Mouse (Mus musculus): Measurements from ENCODE around the gene Adgre5. TPM values are rescaled to one million over a fixed set of nuclear protein-coding genes. Genes with fewer than 3 reads are reported as not detected.

Adgre5 gene
- 10 to 100 TPM in 3 of 4 experiments, 1 to 10 TPM in 1; 9.9 to 13.4 (median 10.4) TPM for total RNA-seq (2022)

DNA sequence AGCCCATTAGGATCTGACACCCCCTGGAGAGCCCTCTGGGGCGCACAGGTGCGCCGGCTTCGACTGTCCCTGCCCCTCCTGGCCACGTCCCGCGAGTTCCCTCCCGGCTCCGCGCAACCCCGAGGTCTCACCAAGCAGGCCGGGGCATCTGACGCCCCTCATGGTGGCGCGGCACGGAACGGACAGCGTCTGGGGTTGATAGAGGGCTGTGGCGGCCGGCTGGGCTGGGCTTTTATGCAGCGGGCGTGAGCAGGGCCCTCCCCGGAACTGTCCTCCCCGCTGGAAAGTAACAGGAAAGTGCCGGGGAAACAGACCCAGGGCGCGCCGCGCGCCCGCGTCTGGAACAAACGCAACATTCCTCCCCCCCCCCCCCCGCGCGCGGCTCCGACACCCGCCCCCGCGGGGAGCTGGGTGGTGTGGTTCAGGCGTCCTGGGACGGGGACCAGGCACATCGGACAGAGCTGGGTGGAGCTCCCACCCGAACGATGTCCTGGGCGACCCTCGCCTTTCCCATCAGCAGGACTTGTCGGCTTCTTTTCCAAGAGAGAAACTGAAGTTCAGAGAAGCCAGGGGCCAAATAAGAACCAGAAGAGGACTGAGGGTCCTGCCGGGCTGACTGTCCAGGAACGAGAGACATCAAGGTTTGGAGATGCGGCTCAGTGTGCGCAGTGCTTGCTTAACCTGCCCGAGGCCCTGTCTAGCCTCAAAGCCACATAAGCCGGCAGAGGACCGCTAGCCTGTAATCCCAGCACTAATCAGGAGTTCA lies at the start of gene Adgre5:
Adgre5 (minus strand) TSS at position 351 of the 766 bp plus-strand sequence.
- no peak for DNase-seq (ENCODE audit: low spot score in 2 of 2)

DNA sequence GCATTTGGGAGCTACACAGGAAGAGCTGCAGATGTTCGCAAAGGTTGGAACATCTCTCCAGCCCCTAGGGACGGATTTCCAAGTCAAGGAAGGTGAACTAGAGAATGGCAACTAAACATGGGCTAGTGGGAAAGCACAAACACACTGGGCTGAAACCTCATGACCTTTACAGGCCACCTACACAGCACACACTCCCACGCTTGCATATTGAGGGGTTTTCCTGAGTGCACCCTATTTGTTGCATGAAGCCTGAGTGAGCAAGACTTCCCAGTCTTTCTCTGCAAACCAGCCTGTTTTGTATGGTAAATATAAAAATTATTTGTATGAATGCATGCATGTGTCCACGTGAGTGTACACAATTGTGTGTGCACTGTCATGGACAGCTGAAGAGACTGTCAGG lies 48.7 kb upstream of the Adgre5 start:
- no peak for DNase-seq (ENCODE audit: low spot score in 2 of 2)

DNA sequence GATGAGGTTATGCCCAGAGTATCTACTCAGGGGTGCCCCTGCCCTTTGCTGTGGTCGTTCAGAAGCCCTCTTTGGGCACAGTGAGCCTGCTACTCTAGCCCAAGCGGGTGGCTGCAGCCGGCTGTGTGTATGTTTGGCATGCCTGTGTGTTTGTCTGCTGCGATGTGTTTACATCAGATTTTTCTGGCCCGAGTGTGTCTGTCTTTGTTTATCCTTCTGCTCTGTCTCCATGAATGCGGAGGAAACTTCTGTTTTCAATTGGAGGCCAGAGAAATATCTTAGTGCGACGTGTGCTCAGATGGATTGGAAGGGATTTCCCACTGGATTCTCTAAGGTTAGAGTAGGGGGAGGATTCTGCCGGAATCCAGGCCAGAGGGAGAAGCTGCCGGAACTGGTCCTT lies 43.9 kb upstream of the Adgre5 start:
- no peak for DNase-seq (ENCODE audit: low spot score in 2 of 2)

DNA sequence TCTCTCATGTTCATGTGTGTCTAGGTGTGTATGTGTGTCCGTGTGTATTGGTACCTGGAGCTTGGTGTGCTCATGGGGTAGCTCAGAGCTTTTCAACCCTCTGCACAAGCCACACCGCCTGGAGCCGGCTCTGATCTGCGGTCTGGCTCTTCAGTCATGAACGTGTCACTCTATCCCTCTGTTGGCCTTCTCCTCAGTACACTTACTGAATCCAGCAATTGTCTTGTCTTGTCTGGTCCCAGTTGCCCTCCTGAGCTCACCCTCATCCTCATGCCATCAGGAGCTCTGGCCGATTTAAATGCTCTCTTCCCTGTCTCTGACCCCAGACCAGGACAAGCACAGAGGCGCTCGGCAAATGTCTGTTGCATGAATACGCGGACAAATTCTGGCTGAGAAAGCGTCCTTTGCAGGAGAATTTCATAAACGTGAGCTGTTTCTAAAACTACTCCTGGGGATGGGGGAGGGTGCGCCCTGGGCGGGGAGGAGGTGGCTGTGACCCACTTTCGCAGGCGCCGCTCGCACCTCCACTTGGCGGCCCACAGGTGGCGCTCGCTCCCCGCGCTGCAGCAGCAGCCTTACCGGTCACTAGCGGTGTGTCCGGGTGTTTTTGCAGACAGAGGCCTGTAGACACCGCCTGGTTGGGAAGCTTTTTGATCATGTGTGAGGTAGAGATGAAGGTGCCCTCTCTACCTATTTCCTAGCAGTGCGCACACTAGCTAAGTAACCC lies 41.9 kb upstream of the Adgre5 start:
- DNase-seq (ENCODE audit: low spot score in 2 of 2), result peak; percentile 74 to 87

DNA sequence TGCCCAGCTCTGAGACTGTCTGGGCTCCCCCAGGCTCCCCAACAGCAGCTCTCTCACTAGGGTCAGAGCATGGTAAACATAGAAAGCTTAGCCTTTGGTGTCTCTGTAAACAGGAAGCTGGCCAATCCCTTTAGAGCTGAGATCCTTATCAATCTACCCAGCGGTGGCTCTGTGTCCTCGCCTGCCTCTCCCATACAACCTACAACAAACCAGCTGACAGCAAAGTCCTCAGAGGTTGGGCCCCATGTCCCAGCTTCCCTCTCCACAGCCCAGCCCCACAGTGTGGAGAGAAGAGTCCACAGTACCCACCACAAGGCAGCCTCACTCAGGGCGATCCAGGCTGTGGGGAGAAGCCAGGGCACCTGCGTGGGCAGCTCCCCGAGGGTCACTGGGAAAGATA lies 38.5 kb upstream of the Adgre5 start:
- no peak for DNase-seq (ENCODE audit: low spot score in 2 of 2)

DNA sequence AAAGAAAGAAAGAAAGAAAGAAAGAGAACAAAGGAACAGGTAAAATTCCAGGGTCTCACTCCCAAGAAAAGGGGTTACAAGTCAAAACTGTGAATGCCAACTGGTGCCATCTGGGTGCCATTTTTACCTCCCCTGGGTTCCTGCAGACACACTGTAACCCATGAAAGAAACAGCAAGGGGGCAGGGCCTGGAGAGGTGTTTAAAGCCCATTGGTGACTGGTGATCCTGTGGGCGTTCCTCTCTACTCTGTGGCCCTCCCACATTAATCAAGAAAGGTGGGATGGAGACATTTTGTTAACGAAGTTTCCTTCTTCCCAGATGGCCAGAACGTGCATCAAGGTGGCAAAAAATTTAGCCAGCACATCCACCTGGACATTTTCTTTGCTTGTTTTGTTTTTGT lies 36.9 kb upstream of the Adgre5 start:
- no peak for DNase-seq (ENCODE audit: low spot score in 2 of 2)

DNA sequence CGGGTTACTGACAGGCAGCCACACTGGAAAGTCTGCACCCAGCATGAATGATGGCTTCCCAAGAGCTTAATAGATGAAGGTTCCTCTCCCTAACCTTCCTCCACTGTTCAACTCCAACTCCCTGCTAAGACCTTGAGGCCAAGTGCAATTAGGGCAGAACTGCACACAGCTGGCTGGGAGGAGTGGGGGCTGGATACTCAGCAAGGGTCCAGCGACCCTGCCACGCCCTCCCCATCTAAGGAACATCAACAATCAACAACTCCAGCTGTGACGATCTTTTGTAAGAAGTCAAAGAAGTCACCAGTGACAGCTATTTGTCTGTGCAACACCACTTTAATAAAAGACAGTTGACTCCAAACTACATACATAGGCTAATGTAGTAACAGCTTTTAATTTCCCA lies 35.5 kb upstream of the Adgre5 start:
- no peak for DNase-seq (ENCODE audit: low spot score in 2 of 2)

DNA sequence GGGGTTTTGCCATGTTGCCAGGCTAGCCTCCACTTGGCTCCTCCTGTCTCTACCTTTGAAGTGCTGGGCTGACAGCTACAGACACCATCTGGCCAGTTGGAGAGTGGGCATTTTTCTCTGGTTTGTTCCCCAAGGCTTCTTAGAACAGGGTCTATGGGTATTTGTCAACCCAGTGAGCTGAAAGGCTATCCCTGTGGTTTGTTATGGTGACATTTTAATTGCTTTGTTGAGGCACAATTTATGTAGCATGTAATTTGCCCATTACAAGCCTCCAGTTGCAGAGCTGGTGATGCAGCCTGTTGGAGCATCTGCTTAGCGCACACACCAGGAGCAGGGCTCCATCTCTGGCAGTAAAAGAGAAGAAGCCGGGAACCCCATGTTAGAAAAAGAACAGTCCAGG lies 33.1 kb upstream of the Adgre5 start:
- no peak for DNase-seq (ENCODE audit: low spot score in 2 of 2)

DNA sequence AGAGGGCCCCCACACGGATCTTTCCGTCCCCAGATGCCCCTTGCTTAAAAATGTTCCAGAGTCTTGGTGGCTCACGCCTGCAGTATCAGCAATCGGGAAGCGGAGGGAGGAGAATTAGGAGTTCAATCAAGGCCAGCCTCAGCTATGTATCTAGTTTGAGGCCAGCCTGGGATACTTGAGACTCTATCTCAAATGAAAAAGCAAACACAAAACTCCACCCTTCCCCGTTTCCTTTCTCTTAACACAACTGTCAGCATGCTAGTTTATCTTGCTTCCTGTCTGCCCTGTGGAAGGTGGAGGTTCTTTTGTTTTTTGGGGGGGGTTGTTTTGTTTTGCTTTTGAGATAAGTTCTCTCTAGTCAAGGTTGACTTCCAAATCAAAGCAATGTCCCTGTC lies 32.3 kb upstream of the Adgre5 start:
- no peak for DNase-seq (ENCODE audit: low spot score in 2 of 2)

DNA sequence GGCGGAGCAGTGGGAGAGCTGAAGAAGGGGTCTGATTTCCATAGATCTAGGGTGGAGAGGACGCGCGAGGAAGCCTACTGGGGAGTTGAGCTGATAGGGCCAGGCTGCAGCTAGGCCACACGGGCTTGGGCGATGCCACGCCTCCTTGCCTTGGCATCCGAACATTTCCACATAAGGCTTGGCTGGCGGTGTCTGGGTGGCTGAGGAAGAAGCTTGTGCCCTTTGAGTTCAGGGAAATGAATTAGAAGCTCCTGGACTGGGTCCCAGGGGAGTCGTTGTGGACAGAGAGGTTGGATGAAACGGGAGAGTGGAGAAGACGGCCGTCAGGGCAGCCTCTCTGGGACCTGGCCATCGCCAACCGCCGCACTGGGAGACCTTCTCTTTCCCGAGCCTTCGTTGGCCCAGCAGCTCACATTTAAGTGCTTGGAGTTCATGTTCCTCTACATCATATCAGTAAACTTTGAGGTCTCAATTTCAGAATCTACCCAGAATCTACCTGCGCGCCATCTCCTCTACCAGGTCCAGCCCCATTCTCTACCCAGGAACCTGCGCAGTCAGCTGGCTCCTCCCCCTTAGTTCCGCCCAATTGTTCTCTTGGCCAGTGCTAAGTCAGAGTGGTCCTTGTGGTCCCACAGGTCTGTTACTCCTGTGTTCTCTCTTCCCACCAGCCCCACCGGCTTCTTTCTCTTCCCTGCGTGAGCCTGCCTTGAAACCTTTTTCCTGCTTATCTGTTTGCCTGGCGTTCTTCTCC lies 31.8 kb upstream of the Adgre5 start:
- no peak for DNase-seq (ENCODE audit: low spot score in 2 of 2)

DNA sequence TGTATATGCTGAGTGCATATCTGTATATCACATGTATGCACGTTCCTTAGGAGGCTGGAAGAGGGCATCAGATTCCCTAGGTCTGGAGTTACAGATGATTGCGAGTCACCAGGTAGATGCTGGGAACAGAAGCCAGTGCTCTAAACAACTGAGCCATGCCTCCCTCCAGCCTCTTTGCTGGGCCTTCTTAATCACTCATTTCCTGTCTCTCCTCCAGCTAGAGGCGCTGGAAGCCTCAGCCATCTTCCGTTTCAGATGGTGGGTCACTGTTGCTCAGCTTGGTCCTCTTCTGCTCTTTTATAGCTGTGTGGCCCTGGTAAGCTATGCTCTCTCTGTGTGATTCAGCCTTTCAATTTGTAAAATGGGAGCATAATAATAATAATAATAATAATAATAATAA lies 30.7 kb upstream of the Adgre5 start:
- no peak for DNase-seq (ENCODE audit: low spot score in 2 of 2)

DNA sequence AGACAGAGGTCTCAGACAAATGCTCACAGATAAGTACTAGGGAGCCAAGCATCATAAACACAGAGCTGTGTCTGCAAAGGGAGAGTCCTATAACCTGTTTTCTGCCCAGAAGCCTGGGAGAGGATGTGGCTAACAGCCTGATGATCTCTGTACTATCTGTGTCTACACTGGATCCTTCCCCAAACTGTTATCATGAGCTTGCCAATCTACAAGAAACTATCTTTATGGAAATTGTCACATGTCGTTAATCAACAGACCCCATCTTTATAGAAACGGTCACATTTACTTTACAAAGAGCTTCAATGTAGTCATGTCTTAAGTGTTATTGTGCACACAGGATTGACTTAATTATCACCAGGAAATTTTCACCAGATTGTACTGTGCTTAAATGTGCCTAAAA lies 29.5 kb upstream of the Adgre5 start:
- no peak for DNase-seq (ENCODE audit: low spot score in 2 of 2)

DNA sequence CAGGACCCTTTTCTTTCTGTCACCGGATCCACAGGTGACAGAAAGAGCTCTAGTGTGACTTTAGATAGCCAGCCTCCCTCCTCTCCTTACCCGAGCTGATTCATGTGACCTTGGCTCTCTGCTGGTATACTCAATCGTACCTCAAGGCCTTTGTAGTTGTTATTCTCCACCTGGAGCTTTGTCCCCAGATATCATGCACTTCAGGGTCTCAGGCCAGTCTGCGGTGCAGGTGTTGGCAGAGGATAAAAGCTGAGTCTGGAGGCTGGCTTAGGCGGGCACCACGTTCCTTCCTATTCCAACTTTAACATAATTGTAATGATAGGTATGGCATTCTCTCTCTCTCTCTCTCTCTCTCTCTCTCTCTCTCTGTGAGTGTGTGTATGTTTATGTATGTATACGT lies 28.6 kb upstream of the Adgre5 start:
- no peak for DNase-seq (ENCODE audit: low spot score in 2 of 2)

DNA sequence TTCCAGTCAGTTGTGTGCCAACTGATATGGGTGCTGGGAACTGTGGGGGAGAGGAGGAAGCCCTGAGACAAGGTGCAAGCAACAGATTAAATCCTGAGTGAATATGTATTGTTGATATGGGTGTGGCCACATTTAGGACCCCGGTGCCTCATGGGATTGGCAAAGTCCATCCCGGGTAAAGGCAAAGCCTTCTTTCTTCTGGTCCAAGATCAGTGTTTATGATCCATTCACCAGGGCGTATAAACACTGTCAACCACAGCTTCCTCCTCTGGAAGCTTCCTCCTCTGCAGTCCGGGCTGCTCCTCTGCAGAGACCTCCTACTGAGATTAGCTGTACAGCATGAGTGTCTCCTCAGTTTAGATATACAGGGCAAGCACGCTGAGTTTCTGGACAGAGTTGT lies 27.4 kb upstream of the Adgre5 start:
- no peak for DNase-seq (ENCODE audit: low spot score in 2 of 2)

DNA sequence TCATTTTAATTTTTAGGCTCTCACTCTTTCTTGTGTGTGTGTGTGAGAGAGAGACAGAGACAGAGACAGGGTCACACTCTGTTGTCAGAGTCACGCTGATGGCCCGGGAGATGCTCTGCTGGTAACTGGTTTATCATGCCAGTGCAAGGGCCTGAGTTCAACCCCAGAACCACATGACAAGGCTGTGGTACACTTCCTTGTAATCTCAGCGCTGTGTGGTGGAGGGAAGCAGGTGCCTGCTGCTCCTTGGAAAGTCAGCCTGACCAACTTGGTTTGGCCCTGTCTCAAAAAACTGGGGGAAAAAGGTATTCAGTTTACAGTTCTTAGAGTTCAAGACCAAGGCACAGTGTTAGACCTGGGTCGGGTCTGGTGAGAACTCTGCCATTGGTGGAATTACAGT lies 26.3 kb upstream of the Adgre5 start:
- DNase-seq (ENCODE audit: low spot score in 2 of 2), result no peak

DNA sequence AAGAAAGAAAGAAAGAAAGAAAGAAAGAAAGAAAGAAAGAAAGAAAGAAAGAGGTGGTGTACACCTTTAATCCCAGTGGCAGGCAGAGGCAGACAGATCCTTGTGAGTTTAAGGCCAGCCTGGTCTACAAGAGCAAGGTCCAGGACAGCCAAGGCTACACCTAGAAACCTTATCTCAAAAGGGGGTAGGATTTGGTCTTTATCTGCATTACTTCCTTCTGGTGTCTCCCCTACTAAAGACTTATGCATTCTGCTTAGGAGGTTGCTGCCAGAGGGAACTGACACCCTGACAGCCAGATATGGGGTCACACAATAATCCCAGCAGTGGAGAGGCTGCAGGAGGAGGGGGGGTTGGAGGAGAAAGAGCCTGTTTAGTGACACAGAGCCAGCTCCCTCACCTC lies 24.5 kb upstream of the Adgre5 start:
- no peak for DNase-seq (ENCODE audit: low spot score in 2 of 2)

DNA sequence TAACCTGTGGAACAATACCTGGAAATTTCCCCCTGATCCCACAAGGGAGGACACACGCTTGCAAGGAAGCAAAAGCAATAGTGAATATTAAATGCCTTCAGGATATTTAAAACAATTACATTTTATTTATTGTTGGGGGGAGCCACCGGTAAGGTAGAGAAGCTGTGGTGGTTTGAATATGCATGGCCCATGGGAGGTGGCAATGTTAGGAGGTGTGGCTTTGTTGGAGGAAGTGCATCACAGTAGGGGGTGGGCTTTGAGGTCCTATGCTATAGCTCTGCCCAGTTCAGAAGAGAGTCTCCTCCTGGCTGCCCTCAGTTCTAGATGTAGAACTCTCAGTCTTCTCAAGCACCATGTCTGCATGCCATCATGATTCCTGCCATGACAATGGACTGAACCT lies 23.6 kb upstream of the Adgre5 start:
- DNase-seq (ENCODE audit: low spot score in 2 of 2), result no peak

DNA sequence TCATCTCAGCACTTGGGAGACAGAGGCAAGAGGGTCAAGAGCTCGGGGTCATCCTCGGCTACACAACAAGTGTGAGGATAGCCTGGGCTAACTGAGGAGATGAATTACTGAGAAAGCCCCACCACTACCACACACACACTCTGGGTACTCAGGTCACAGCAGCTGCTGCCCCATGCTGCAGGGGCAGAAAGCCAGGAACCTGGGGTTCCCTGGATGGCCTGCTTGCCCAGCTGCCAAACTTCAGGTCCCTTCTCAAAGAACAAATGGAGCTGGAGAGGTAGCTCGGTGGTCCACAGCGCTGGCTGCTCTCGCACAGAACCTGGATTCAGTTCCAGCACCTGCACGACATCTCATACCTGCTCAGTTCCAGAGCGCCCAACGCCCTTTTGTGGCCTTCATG lies 23.0 kb upstream of the Adgre5 start:
- DNase-seq (ENCODE audit: low spot score in 2 of 2), result no peak

DNA sequence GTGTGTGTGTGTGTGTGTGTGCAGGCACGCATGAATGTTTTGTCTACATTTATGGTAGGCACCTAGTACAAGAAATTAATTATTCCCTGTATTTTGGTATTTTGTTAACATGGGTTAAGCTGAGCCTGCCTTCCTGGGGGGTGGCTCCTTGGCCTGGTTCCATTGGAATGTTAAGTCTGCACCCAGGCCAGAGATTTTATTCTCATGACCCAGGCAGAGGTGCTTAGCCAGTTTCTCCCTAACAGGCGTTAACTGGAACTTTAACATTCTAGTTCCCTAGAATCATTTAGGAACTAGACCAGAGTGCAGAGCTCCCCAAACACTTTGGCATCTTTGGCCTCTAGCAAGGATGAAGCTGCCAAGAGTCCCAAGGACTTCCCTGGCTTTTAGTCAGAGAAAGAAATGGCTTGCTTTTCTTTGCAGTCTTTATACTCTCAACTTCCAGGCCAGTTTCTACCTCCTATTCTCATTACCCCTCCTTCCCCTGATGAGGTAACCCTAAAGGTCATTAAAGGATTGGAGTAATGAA lies 18.2 kb upstream of the Adgre5 start:
- no peak for DNase-seq (ENCODE audit: low spot score in 2 of 2)

DNA sequence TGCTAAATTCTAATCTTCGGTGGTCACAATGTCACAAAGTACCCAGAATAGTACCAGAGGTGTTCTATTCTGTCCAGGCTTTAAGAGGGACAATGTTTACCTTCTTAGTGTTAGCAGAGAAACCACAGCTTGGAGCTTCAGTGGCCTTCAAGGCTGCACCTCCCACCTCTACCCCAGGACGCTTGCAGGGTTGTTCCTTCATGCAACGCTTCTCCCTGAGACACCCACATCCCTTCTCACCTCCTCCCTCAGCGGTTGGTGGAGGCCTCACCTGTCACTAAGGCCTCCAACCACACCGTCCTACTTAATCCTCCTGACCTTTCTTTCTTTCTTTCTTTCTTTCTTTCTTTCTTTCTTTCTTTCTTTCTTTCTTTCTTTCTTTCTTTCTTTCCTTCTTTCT lies 17.2 kb upstream of the Adgre5 start:
- no peak for DNase-seq (ENCODE audit: low spot score in 2 of 2)

DNA sequence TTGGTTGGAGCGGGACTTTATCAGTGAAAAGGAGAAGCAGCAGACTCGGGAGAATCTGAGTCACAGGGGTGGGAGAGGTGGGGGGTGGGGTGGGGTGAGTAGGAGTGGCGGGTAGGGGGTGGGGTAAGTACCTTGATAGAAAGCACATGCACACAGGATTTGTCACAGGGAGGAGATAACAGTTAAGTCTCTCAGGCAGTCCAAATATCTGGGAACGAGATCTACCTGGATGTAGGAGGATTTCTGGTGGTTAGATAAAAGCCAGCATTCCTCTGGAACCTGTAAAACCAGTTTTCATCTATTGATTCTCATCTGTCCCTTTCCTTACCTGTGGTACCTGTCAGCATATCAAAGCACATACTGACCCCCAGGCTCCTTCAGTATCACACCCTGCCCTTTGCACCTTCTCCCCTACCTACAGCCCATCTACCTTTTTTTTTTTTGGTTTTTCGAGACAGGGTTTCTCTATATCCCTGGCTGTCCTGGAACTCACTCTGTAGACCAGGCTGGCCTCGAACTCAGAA lies 16.0 kb upstream of the Adgre5 start:
- DNase-seq (ENCODE audit: low spot score in 2 of 2), result no peak

DNA sequence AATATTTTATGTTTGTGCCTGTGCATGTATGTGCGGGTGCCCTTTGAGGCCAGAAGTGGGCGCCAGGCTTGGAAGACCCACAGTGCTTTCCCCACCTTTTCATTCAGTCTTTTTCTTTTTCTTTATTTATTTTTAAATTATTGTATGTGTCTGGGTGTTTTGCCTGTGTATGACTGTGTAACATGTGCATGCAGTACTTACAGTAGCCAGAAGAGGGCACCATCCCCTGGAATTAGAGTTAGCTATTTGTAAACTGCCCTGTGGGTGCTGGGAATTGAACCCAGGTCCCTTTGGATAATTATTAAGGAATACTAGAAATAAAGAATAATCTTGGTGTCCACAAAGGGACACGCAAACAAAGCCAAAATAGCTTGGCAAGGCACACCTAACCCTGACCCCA lies 15.1 kb upstream of the Adgre5 start:
- DNase-seq (ENCODE audit: low spot score in 2 of 2), result no peak

Data from layer of hippocampus, adult 8-10 months (tissue).